In genomic region chr5:140792233-140792632, GRCm38 (mm10) we compare ENCODE assay signal across 9 mouse cellular contexts. TPM values are rescaled to one million over a fixed set of nuclear protein-coding genes. Genes with fewer than 3 reads are reported as not detected.
DNase-seq lines count a peak whose midpoint lies in the region; ATAC-seq lines count a peak whose summit lies in the region.
"Had no signal": no experiment of that assay in that cellular context is flagged by ENCODE, and none has a peak within 500 bp of the region (broad histone marks: within the 10 kb centered on the region; RNA-seq: fewer than 3 reads in every experiment).

No protein-coding gene starts in this region.

- H3K27ac ChIP-seq in kidney, embryonic 15.5 days: peak overlapping the region; percentile 93
- peak overlapping the region; percentile 75 for H3K27ac ChIP-seq in brown adipose tissue, adult 24 weeks (replicated peaks; ENCODE audit: low read depth, low read length)
- H3K27ac ChIP-seq in hindbrain, embryonic 14.5 days: peak overlapping the region; percentile 85
- H3K27ac ChIP-seq in midbrain, embryonic 13.5 days: peak overlapping the region; percentile 77

- no peak for ATAC-seq in kidney, embryonic 15.5 days (replicated peaks; ENCODE audit: low FRiP score)
- ATAC-seq in hindbrain, embryonic 14.5 days (ENCODE audit: low FRiP score): no peak
- ATAC-seq in midbrain, embryonic 13.5 days: no peak

- no peaks in the 10 kb centered on the region for H3K27me3 ChIP-seq in kidney, embryonic 15.5 days
- no peaks in the 10 kb centered on the region for H3K27me3 ChIP-seq in hindbrain, embryonic 14.5 days (ENCODE audit: control insufficient read depth, insufficient read depth, low read length)
- no peaks in the 10 kb centered on the region for H3K27me3 ChIP-seq in midbrain, embryonic 13.5 days

- no peak overlapping the region for H3K4me2 ChIP-seq in kidney, embryonic 15.5 days
- no peak overlapping the region for H3K4me2 ChIP-seq in hindbrain, embryonic 14.5 days (replicated peaks)
- no peak overlapping the region for H3K4me2 ChIP-seq in midbrain, embryonic 13.5 days (replicated peaks)

- H3K9me3 ChIP-seq in kidney, embryonic 15.5 days (replicated peaks): no peaks in the 10 kb centered on the region
- H3K9me3 ChIP-seq in hindbrain, embryonic 14.5 days (ENCODE audit: control insufficient read depth, low read length): no peaks in the 10 kb centered on the region
- H3K9me3 ChIP-seq in midbrain, embryonic 13.5 days: no peaks in the 10 kb centered on the region

- no peak overlapping the region for H3K4me3 ChIP-seq in kidney, embryonic 15.5 days (replicated peaks)
- H3K4me3 ChIP-seq in brown adipose tissue, adult 24 weeks (ENCODE audit: insufficient read depth, low read depth, low read length): no peak overlapping the region
- H3K4me3 ChIP-seq in hindbrain, embryonic 14.5 days (replicated peaks; ENCODE audit: low read length): no peak overlapping the region
- H3K4me3 ChIP-seq in midbrain, embryonic 13.5 days (replicated peaks): no peak overlapping the region

- no peaks in the 10 kb centered on the region for H3K36me3 ChIP-seq in kidney, embryonic 15.5 days
- no peaks in the 10 kb centered on the region for H3K36me3 ChIP-seq in hindbrain, embryonic 14.5 days (replicated peaks; ENCODE audit: control insufficient read depth, insufficient read depth)
- no peaks in the 10 kb centered on the region for H3K36me3 ChIP-seq in midbrain, embryonic 13.5 days

- WGBS in kidney, embryonic 15.5 days: 36% methylated on average over 5 of the region's 5 CpGs
- WGBS in hindbrain, embryonic 14.5 days: 63% methylated on average over 5 of the region's 5 CpGs
- 67% methylated on average over 5 of the region's 5 CpGs for WGBS in midbrain, embryonic 13.5 days

- H3K9ac ChIP-seq in kidney, embryonic 15.5 days: no peak overlapping the region
- H3K9ac ChIP-seq in hindbrain, embryonic 14.5 days: no peak overlapping the region
- H3K9ac ChIP-seq in midbrain, embryonic 13.5 days (replicated peaks): no peak overlapping the region

- DNase-seq in kidney, postnatal 36 days: no peak
- DNase-seq in hindbrain, embryonic 14.5 days (ENCODE audit: low spot score): no peak
- DNase-seq in urinary bladder, postnatal 14 days (ENCODE audit: low spot score): no peak
- no peak for DNase-seq in layer of hippocampus, postnatal 10 days (ENCODE audit: low spot score in 2 of 2)
- DNase-seq in frontal cortex, postnatal 36 days (ENCODE audit: low spot score in 2 of 2): no peak
- DNase-seq: thymus, adult 18-20 months had no signal

- peaks cover 65% of the 10 kb centered on the region for H3K4me1 ChIP-seq in kidney, embryonic 15.5 days
- peaks cover 55% of the 10 kb centered on the region for H3K4me1 ChIP-seq in brown adipose tissue, adult 24 weeks (ENCODE audit: control insufficient read depth, insufficient read depth, insufficient read length, low read length)
- H3K4me1 ChIP-seq in hindbrain, embryonic 14.5 days (replicated peaks; ENCODE audit: control insufficient read depth, insufficient read depth, low read length): peaks cover 55% of the 10 kb centered on the region
- peaks cover 61% of the 10 kb centered on the region for H3K4me1 ChIP-seq in midbrain, embryonic 13.5 days (replicated peaks)

RNA-seq across cellular contexts. Expression of gene Gna12, which starts 38.0 kb away (rescaled TPM):
- polyA plus RNA-seq in kidney, embryonic 15.5 days (2015; fragmentation: Nextera tagmentation; extraction: Ambion mirVana): 15.9 and 16.1 TPM in 2 replicates
- polyA plus RNA-seq in brown adipose tissue, adult 24 weeks (2012; ENCODE audit: insufficient read depth, insufficient read length, missing spikeins): 44.5 and 61.4 TPM in 2 replicates
- 23.8 and 25.0 TPM in 2 replicates for polyA plus RNA-seq in hindbrain, embryonic 14.5 days (2014; fragmentation: Nextera tagmentation; extraction: Ambion mirVana)
- polyA plus RNA-seq in midbrain, embryonic 13.5 days (2015; fragmentation: Nextera tagmentation; extraction: Ambion mirVana): 12.0 and 12.1 TPM in 2 replicates
- total RNA-seq in layer of hippocampus, postnatal 10 days (2021): 10 to 100 TPM; 84.6 to 85.9 TPM
